Mouse (Mus musculus): ENCODE results near the gene Ikzf4.

GRCm38 (mm10) chr10:128668790-128669672 is 23.2 kb upstream of the Ikzf4 start:
- TF ChIP-seq CTCF (IDR thresholded peaks at IDR 0.05; ENCODE audit: low read depth, low read length) (no peak), POLR2A (IDR thresholded peaks at IDR 0.05; ENCODE audit: borderline replicate concordance, low read depth, low read length) (no peak)
